ENCODE assay signal across 14 mouse cellular contexts in genomic region chr10:116428026-116428780, GRCm38 (mm10). TPM values are rescaled to one million over a fixed set of nuclear protein-coding genes. Genes with fewer than 3 reads are reported as not detected.
DNase-seq lines count a peak whose midpoint lies in the region; TF ChIP-seq lines count a peak whose summit lies in the region.
"Had no signal": no experiment of that assay in that cellular context is flagged by ENCODE, and none has a peak within 500 bp of the region (broad histone marks: within the 10 kb centered on the region; RNA-seq: fewer than 3 reads in every experiment).

No protein-coding gene starts in this region.

- peak overlapping the region; percentile 11; the same call in 1 of the 2 replicates for H3K27ac ChIP-seq in cortical plate, adult 2 months (ENCODE audit: insufficient read depth, low read length)
- H3K27ac ChIP-seq: kidney, postnatal 0 days; limb, embryonic 13.5 days; neural tube, embryonic 13.5 days had no signal

- DNase-seq in layer of hippocampus, adult 18-20 months (ENCODE audit: low spot score in 2 of 2), result peak; percentile 74 to 89
- DNase-seq in left cerebral cortex, adult 8-10 months (ENCODE audit: low spot score in 2 of 2), result peak; percentile 46 to 84
- peak; percentile 82 for DNase-seq in right cerebral cortex, postnatal 25 days
- DNase-seq in kidney, adult 9 months, result no peak
- DNase-seq in liver, result no peak
- no peak for DNase-seq in adrenal gland, adult 8-10 months
- DNase-seq: cerebellum, adult 2 months; embryo, embryonic 11 days; liver, postnatal 0 days had no signal

- H3K4me1 ChIP-seq in cortical plate, adult 2 months (ENCODE audit: control insufficient read depth, insufficient read depth, low read length), result no peaks in the 10 kb centered on the region
- H3K4me1 ChIP-seq: neural tube, embryonic 13.5 days had no signal

- no peak for TF ChIP-seq CTCF in cortical plate, adult 2 months (IDR thresholded peaks at IDR 0.05; ENCODE audit: extremely low read depth, insufficient read depth, low read length)

- TF ChIP-seq POLR2A in cortical plate, adult 2 months (IDR thresholded peaks at IDR 0.05; ENCODE audit: extremely low read depth, insufficient read depth, low read length), result 0 out of 2 replicates have a peak, but pooled peaks have one; percentile 22

- no peak overlapping the region for H3K4me3 ChIP-seq in cortical plate, adult 2 months (ENCODE audit: insufficient read depth, low read length)
- H3K4me3 ChIP-seq: limb, embryonic 13.5 days; neural tube, embryonic 13.5 days had no signal

RNA-seq across cellular contexts. Expression of gene Kcnmb4, which starts 45.5 kb away (rescaled TPM):
- polyA plus RNA-seq in cortical plate, adult 2 months (2012; rRNA removed), result 117 and 129 TPM in 2 replicates
- total RNA-seq in layer of hippocampus, adult 18-20 months (2021), result 10 to 100 TPM; 68.9 to 76.2 TPM
- 10 to 100 TPM; 74.7 to 93.9 (median 85.3) TPM for total RNA-seq in left cerebral cortex, adult 8-10 months (2022)
- total RNA-seq in adrenal gland, adult 8-10 months (2022), result 10 to 100 TPM in 2 of 4 experiments, 1 to 10 TPM in 1, under 1 TPM in 1; 0.84 to 12.1 (median 6.7) TPM
- total RNA-seq: hematopoietic stem cell, adult 5-6 weeks had no signal
- polyA plus RNA-seq: liver, postnatal 0 days had no signal

Comparison
In these comparisons a context has a peak if more than half of its experiments do, and no peak if none do; other contexts are left out.
1. DNase-seq: peak in layer of hippocampus, adult 18-20 months (2 of 2), left cerebral cortex, adult 8-10 months (2 of 2) and right cerebral cortex, postnatal 25 days (single experiment); none in kidney, adult 9 months (single experiment), liver (single experiment) and adrenal gland, adult 8-10 months (single experiment).
2. RNA of gene Kcnmb4, which starts 45.5 kb away (total RNA-seq): 74.7 to 93.9 TPM in left cerebral cortex, adult 8-10 months and 68.9 to 76.2 TPM in layer of hippocampus, adult 18-20 months; 0.84 to 12.1 TPM in adrenal gland, adult 8-10 months; every median in the first group is over 4 times any median in the second.